Mouse (Mus musculus) embryonic facial prominence, embryonic 11.5 days (tissue): ENCODE measurements around the gene Pih1d1. TPM values are rescaled to one million over a fixed set of nuclear protein-coding genes. Genes with fewer than 3 reads are reported as not detected.

Source experiments
- ATAC-seq: fragments of 200-750 bp; cut with Nextera tagmentation; replicated peaks from 2 replicates; pipeline ENCODE4 v1.8.0; 2017; ENCODE audit warnings: low read depth; ENCODE audit not compliant: insufficient number of reproducible peaks, low FRiP score, low TSS enrichment
- DNase-seq: peaks from one replicate; pipeline ENCODE4 v3.0.0-alpha.2; 2015; ENCODE audit warnings: low spot score
- H3K27ac ChIP-seq: fragments of 300-500 bp; sonication (generic); replicated peaks from 2 replicates; pipeline ENCODE4 v1.5.1; 2014; ENCODE audit warnings: mild to moderate bottlenecking, low read depth, low read length, control low read depth
- H3K27me3 ChIP-seq: fragments of 300-500 bp; sonication (generic); 2 replicates; pipeline ENCODE4 v1.6.1; 2014; ENCODE audit warnings: mild to moderate bottlenecking, low read length, moderate library complexity, mixed read lengths; ENCODE audit not compliant: control insufficient read depth, insufficient read depth
- H3K36me3 ChIP-seq: fragments of 300-500 bp; sonication (generic); replicated peaks from 2 replicates; pipeline ENCODE4 v1.6.1; 2014; ENCODE audit warnings: low read depth, mild to moderate bottlenecking, low read length, moderate library complexity, mixed read lengths; ENCODE audit not compliant: control insufficient read depth, insufficient read depth
- H3K4me1 ChIP-seq: fragments of 300-500 bp; sonication (generic); 2 replicates; pipeline ENCODE4 v1.6.1; 2014; ENCODE audit warnings: low read length, mixed read lengths; ENCODE audit not compliant: control insufficient read depth, insufficient read depth
- H3K4me2 ChIP-seq: fragments of 300-500 bp; sonication (generic); 2 replicates; pipeline ENCODE4 v1.6.1; 2014; ENCODE audit warnings: low read depth, mild to moderate bottlenecking, control low read depth, low read length, moderate library complexity
- H3K4me3 ChIP-seq: fragments of 300-500 bp; sonication (generic); 2 replicates; pipeline ENCODE4 v1.5.1; 2014; ENCODE audit warnings: low read depth, low read length, control low read depth
- H3K9ac ChIP-seq: fragments of 300-500 bp; sonication (generic); replicated peaks from 2 replicates; pipeline ENCODE4 v1.6.1; 2014; ENCODE audit warnings: mild to moderate bottlenecking, control low read depth, low read length
- H3K9me3 ChIP-seq: fragments of 300-500 bp; sonication (generic); replicated peaks from 2 replicates; pipeline ENCODE4 v1.6.1; 2016; ENCODE audit warnings: mild to moderate bottlenecking, low read length, inconsistent platforms, mixed read lengths; ENCODE audit not compliant: control insufficient read depth
- WGBS: fragments of 180-500 bp; shearing (Covaris S2); extraction: QIAGEN DNeasy Blood & Tissue Kit; methylation state at CpG from one replicate; pipeline ENCODE4 v1.1.7; 2014; 5-methylcytosine and 5-hydroxymethylcytosine counted together
- polyA plus RNA-seq: library from polyadenylated mRNA; unstranded; fragments of >200 nt; fragmentation: Nextera tagmentation; extraction: Ambion mirVana; gene quantifications from 2 replicates; pipeline ENCODE4 v1.2.1, GENCODE M21; 2014

Pih1d1 gene
- polyA plus RNA-seq, 1 experiment from 2014 or later, result 102 TPM

- Histone ChIP-seq H3K27ac (peak overlapping the region; percentile 90), H3K4me3 (peak overlapping the region; percentile 52), H3K4me2 (peak overlapping the region; percentile 64), H3K36me3 (peaks cover 5% of the 10 kb centered on the region), H3K9me3 (no peaks in the 10 kb centered on the region), H3K4me1 (no peaks in the 10 kb centered on the region; the same call in 1 of the 2 replicates), H3K9ac (peak overlapping the region; percentile 79), H3K27me3 (no peaks in the 10 kb centered on the region)
- ATAC-seq (no peak; the same call in 1 of the 2 replicates), DNase-seq (peak; percentile 70)
- under 1% methylated on average over 17 of the region's 17 CpGs for WGBS
These were observed 24.8 kb upstream of the Pih1d1 start for GRCm38 (mm10) chr7:45129318-45129717.

GRCm38 (mm10) chr7:45129776-45130512 is 24.2 kb upstream of the Pih1d1 start:
- Histone ChIP-seq H3K27me3 (no peaks in the 10 kb centered on the region), H3K4me2 (peak overlapping the region; percentile 64; the same call in 1 of the 2 replicates), H3K4me1 (no peaks in the 10 kb centered on the region; the same call in 1 of the 2 replicates), H3K4me3 (no peak overlapping the region; the same call in 1 of the 2 replicates), H3K9ac (peak overlapping the region; percentile 37; the same call in 1 of the 2 replicates), H3K27ac (no peak overlapping the region), H3K9me3 (no peaks in the 10 kb centered on the region), H3K36me3 (peaks cover 5% of the 10 kb centered on the region)
- no peak for DNase-seq
- 50% methylated on average over 15 of the region's 15 CpGs for WGBS
- ATAC-seq, result no peak

GRCm38 (mm10) chr7:45131850-45132249 is 22.3 kb upstream of the Pih1d1 start:
- Histone ChIP-seq H3K9me3 (no peaks in the 10 kb centered on the region), H3K36me3 (no peaks in the 10 kb centered on the region; the same call in none of the 2 replicates), H3K4me3 (no peak overlapping the region), H3K27me3 (no peaks in the 10 kb centered on the region), H3K27ac (no peak overlapping the region), H3K4me1 (no peaks in the 10 kb centered on the region; the same call in 1 of the 2 replicates), H3K4me2 (no peak overlapping the region), H3K9ac (peak overlapping the region; percentile 13; the same call in 1 of the 2 replicates)
- no peak for ATAC-seq
- 75% methylated on average over 11 of the region's 11 CpGs for WGBS
- no peak for DNase-seq

- WGBS, result 75% methylated on average over 8 of the region's 8 CpGs
- DNase-seq, result no peak
- no peak overlapping the region for H3K4me3 ChIP-seq
These were observed 20.5 kb upstream of the Pih1d1 start for GRCm38 (mm10) chr7:45133446-45134159.

GRCm38 (mm10) chr7:45134544-45135026 is 19.5 kb upstream of the Pih1d1 start:
- Histone ChIP-seq H3K9ac (no peak overlapping the region), H3K4me1 (no peaks in the 10 kb centered on the region), H3K4me3 (no peak overlapping the region), H3K9me3 (no peaks in the 10 kb centered on the region), H3K27ac (no peak overlapping the region), H3K36me3 (no peaks in the 10 kb centered on the region), H3K4me2 (no peak overlapping the region; the same call in 1 of the 2 replicates), H3K27me3 (no peaks in the 10 kb centered on the region)
- DNase-seq (peak; percentile 39), ATAC-seq (no peak)
- WGBS, result 5% methylated on average over 12 of the region's 12 CpGs

More at GRCm38 (mm10) chr7:45133446-45134159, 20.5 kb upstream of the Pih1d1 start:
- Histone ChIP-seq H3K4me1 (no peaks in the 10 kb centered on the region), H3K9ac (no peak overlapping the region), H3K36me3 (no peaks in the 10 kb centered on the region), H3K4me2 (no peak overlapping the region), H3K9me3 (no peaks in the 10 kb centered on the region), H3K27ac (no peak overlapping the region), H3K27me3 (no peaks in the 10 kb centered on the region)
- ATAC-seq, result no peak

GRCm38 (mm10) chr7:45135370-45135769 is 18.7 kb upstream of the Pih1d1 start:
- Histone ChIP-seq H3K9ac (no peak overlapping the region), H3K4me3 (no peak overlapping the region)
- ATAC-seq, result no peak

GRCm38 (mm10) chr7:45135993-45136567 is 18.0 kb upstream of the Pih1d1 start, which contains the start of the genes Gm45713 and Flt3l:
TSS of gene Gm45713 (minus strand) at chr7:45136231.
TSS of gene Flt3l (minus strand) at chr7:45136432.
- H3K9me3 ChIP-seq, result no peaks in the 10 kb centered on the region
- H3K4me2 ChIP-seq, result peak within 1 kb of the TSS; percentile 81
- peak; percentile 88 for DNase-seq
- peak; percentile 72 for ATAC-seq
- H3K27me3 ChIP-seq, result no peaks in the 10 kb centered on the region
- peak within 1 kb of the TSS; percentile 43 for H3K4me3 ChIP-seq
- WGBS, result 3% methylated on average over 29 of the region's 29 CpGs
- peak within 1 kb of the TSS; percentile 67 for H3K9ac ChIP-seq
- no peaks in the 10 kb centered on the region for H3K4me1 ChIP-seq
- H3K36me3 ChIP-seq, result no peaks in the 10 kb centered on the region
- H3K27ac ChIP-seq, result no peak within 1 kb of the TSS

More at GRCm38 (mm10) chr7:45135370-45135769, 18.7 kb upstream of the Pih1d1 start:
- no peaks in the 10 kb centered on the region for H3K9me3 ChIP-seq
- H3K36me3 ChIP-seq, result no peaks in the 10 kb centered on the region
- no peak overlapping the region for H3K27ac ChIP-seq
- H3K4me1 ChIP-seq, result no peaks in the 10 kb centered on the region
- 79% methylated on average over 3 of the region's 3 CpGs for WGBS
- no peak overlapping the region; the same call in 1 of the 2 replicates for H3K4me2 ChIP-seq
- H3K27me3 ChIP-seq, result no peaks in the 10 kb centered on the region
- DNase-seq, result no peak
